Mouse (Mus musculus) ES-E14 (cell line): Measurements from ENCODE around the gene Cntd1.

Experiments used
- HCFC1 ChIP-seq: IDR thresholded peaks from 2 replicates; pipeline ENCODE4 v1.6.1; 2012; ENCODE audit warnings: low read length, inconsistent platforms, borderline replicate concordance; ENCODE audit not compliant: insufficient read depth
- ZNF384 ChIP-seq: IDR thresholded peaks from 2 replicates; pipeline ENCODE4 v1.6.1; 2012; ENCODE audit warnings: low read depth, low read length, inconsistent platforms

DNA sequence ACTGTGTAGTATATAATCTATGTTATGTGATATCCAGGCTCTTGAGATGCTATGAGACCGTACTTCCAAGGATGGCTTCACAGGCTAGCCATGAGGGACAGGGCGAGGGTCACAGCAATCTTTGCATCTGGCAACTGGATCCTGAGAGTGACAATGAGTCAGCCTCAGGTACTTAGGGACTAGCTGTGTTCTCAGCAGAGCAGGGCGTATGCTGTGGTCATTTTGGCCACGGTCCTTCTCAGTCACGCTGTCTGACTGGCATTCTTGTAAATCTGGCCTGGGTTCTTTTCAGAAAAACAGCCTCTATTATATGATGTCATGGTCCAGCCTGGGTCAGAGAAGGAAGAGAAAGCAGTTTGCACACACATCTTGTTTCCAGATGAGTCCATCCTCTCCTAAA is 42.0 kb upstream of the Cntd1 start:
- no peak for TF ChIP-seq ZNF384
- no peak for TF ChIP-seq HCFC1
